ENCODE assay signal across 13 mouse cellular contexts in genomic region chr3:79994029-79994539, GRCm38 (mm10).
A peak's percentile ranks its signal among the peaks of the same experiment; 100 is the strongest.
DNase-seq lines count a peak whose midpoint lies in the region; ATAC-seq and TF ChIP-seq lines count a peak whose summit lies in the region.
"Had no signal": no experiment of that assay in that cellular context is flagged by ENCODE, and none has a peak within 500 bp of the region (broad histone marks: within the 10 kb centered on the region; RNA-seq: fewer than 3 reads in every experiment).

No protein-coding gene starts in this region.

- TF ChIP-seq CTCF in lung, embryonic 14.5 days (IDR thresholded peaks at IDR 0.05; ENCODE audit: low read depth): no peak
- TF ChIP-seq CTCF in small intestine, adult 2 months (IDR thresholded peaks at IDR 0.05; ENCODE audit: extremely low read depth, insufficient read length, insufficient replicate concordance, low read depth, low read length): no peak

- no peaks in the 10 kb centered on the region for H3K9me3 ChIP-seq in lung, embryonic 14.5 days (ENCODE audit: low read depth, low read length)
- H3K9me3 ChIP-seq: hindbrain, embryonic 13.5 days; midbrain, embryonic 10.5 days had no signal

- DNase-seq in lung, embryonic 14.5 days: peak; percentile 42
- DNase-seq in lung, postnatal 4 days: no peak
- peak; percentile 33 for DNase-seq in heart, postnatal 4 days
- no peak for DNase-seq in T-cell, adult 2 months (ENCODE audit: low spot score)
- no peak for DNase-seq in cerebellum, postnatal 10 days
- DNase-seq in thymus, postnatal 14 days: no peak
- DNase-seq: adrenal gland, postnatal 25 days; cerebellum, postnatal 25 days; layer of hippocampus, postnatal 36 days had no signal

- H3K4me1 ChIP-seq in lung, embryonic 14.5 days (ENCODE audit: insufficient read depth): peaks cover 10% of the 10 kb centered on the region
- no peaks in the 10 kb centered on the region for H3K4me1 ChIP-seq in small intestine, adult 2 months (ENCODE audit: control insufficient read depth, insufficient read depth, insufficient read length, low read length)
- H3K4me1 ChIP-seq: hindbrain, embryonic 13.5 days; midbrain, embryonic 10.5 days had no signal

- H3K4me3 ChIP-seq in lung, embryonic 14.5 days (ENCODE audit: low read depth, low read length): no peak overlapping the region
- H3K4me3 ChIP-seq in small intestine, adult 2 months (ENCODE audit: low read depth, low read length): no peak overlapping the region
- H3K4me3 ChIP-seq: hindbrain, embryonic 13.5 days; midbrain, embryonic 10.5 days had no signal

- peak overlapping the region; percentile 72 for H3K27ac ChIP-seq in lung, embryonic 14.5 days (ENCODE audit: low read depth)
- H3K27ac ChIP-seq in small intestine, adult 2 months (ENCODE audit: insufficient read depth, low read depth, low read length): peak overlapping the region; percentile 54; the same call in 1 of the 2 replicates
- H3K27ac ChIP-seq: hindbrain, embryonic 13.5 days; midbrain, embryonic 10.5 days had no signal

- no peak for TF ChIP-seq POLR2A in small intestine, adult 2 months (IDR thresholded peaks at IDR 0.05; ENCODE audit: low read depth, low read length)

- H3K36me3 ChIP-seq in lung, embryonic 14.5 days (ENCODE audit: insufficient read depth): no peaks in the 10 kb centered on the region
- H3K36me3 ChIP-seq in small intestine, adult 2 months (ENCODE audit: control insufficient read depth, insufficient read depth, low read length): no peaks in the 10 kb centered on the region
- H3K36me3 ChIP-seq: hindbrain, embryonic 13.5 days; midbrain, embryonic 10.5 days had no signal

- H3K27me3 ChIP-seq in lung, embryonic 14.5 days (ENCODE audit: insufficient read depth, low read length): no peaks in the 10 kb centered on the region
- H3K27me3 ChIP-seq in small intestine, adult 2 months (ENCODE audit: control insufficient read depth, insufficient read depth, low read length): no peaks in the 10 kb centered on the region
- H3K27me3 ChIP-seq: hindbrain, embryonic 13.5 days had no signal

- peak overlapping the region; percentile 18; the same call in 1 of the 2 replicates for H3K4me2 ChIP-seq in lung, embryonic 14.5 days
- H3K4me2 ChIP-seq: hindbrain, embryonic 13.5 days had no signal

- H3K9ac ChIP-seq in lung, embryonic 14.5 days: no peak overlapping the region
- H3K9ac ChIP-seq: hindbrain, embryonic 13.5 days had no signal

- ATAC-seq in lung, embryonic 14.5 days (ENCODE audit: insufficient read depth): peak; percentile 82
- peak; percentile 93 for ATAC-seq in common myeloid progenitor, adult 5-6 weeks (replicated peaks; ENCODE audit: low read depth, poor library complexity, severe bottlenecking)

- WGBS in lung, embryonic 14.5 days: 5% methylated on average over 5 of the region's 5 CpGs
- WGBS in small intestine, adult 2 months: 18% methylated on average over 5 of the region's 5 CpGs

Comparison
In these comparisons a context has a peak if more than half of its experiments do, and no peak if none do; other contexts are left out.
1. DNase-seq: peak in lung, embryonic 14.5 days (single experiment) and heart, postnatal 4 days (single experiment); none in lung, postnatal 4 days (0 of 2), T-cell, adult 2 months (single experiment), cerebellum, postnatal 10 days (0 of 2) and thymus, postnatal 14 days (single experiment).